Mouse (Mus musculus) spleen, adult 2 months (tissue): Measurements from ENCODE around the gene As3mt.

Experiments used
- CTCF ChIP-seq: fragments of 200-500 bp; IDR thresholded peaks from 2 replicates; pipeline ENCODE4 v1.5.1; 2011; ENCODE audit warnings: mild to moderate bottlenecking, inconsistent platforms; ENCODE audit not compliant: insufficient read depth, insufficient read length, insufficient replicate concordance; ENCODE audit errors: extremely low read depth
- POLR2A ChIP-seq: fragments of 200-500 bp; IDR thresholded peaks from 2 replicates; pipeline ENCODE4 v1.6.1; 2011; ENCODE audit warnings: low read depth, low read length, inconsistent platforms

DNA sequence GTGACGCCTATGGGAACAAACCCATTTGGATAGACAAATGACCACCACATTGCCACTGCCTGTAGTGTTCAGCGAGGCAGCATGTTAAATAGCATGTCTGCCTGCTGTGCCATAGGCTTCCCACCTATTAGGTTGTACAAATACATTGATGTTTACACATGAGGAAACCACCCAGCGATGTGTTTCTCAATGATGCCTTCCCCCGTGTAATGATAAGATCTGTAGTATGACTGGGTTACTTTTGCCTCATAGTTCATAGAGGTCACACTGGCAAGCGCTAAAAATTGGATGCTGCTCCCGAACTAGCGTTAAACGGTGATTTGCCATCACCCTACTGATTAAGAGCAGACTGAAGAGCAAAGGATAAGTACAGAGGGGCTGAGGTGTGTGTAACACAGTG is 45.0 kb upstream of the As3mt start:
- TF ChIP-seq POLR2A (no peak), CTCF (no peak)
